Mouse (Mus musculus) liver, embryonic 13.5 days (tissue): Measurements from ENCODE around the gene Caskin2. TPM values are rescaled to one million over a fixed set of nuclear protein-coding genes. Genes with fewer than 3 reads are reported as not detected.

Experiments used
- ATAC-seq: fragments of 200-750 bp; cut with Nextera tagmentation; 2 replicates; pipeline ENCODE4 v1.8.0; 2017; ENCODE audit warnings: low read depth, mild to moderate bottlenecking, moderate number of reproducible peaks, moderate library complexity
- DNase-seq: peaks from one replicate; pipeline ENCODE4 v3.0.0; 2022
- H3K27ac ChIP-seq: fragments of 300-500 bp; sonication (generic); 2 replicates; pipeline ENCODE4 v1.5.1; 2015; ENCODE audit warnings: moderate library complexity, mild to moderate bottlenecking, inconsistent platforms
- H3K27me3 ChIP-seq: fragments of 300-500 bp; sonication (generic); 2 replicates; pipeline ENCODE4 v1.6.1; 2015; ENCODE audit warnings: mild to moderate bottlenecking, inconsistent platforms
- H3K36me3 ChIP-seq: fragments of 300-500 bp; sonication (generic); 2 replicates; pipeline ENCODE4 v1.6.1; 2015; ENCODE audit warnings: mild to moderate bottlenecking, inconsistent platforms
- H3K4me1 ChIP-seq: fragments of 300-500 bp; sonication (generic); replicated peaks from 2 replicates; pipeline ENCODE4 v1.6.1; 2015; ENCODE audit warnings: inconsistent platforms
- H3K4me2 ChIP-seq: fragments of 300-500 bp; sonication (generic); 2 replicates; pipeline ENCODE4 v1.6.1; 2015; ENCODE audit warnings: inconsistent platforms, mild to moderate bottlenecking, moderate library complexity
- H3K4me3 ChIP-seq: fragments of 300-500 bp; sonication (generic); replicated peaks from 2 replicates; pipeline ENCODE4 v1.5.1; 2015; ENCODE audit warnings: mild to moderate bottlenecking, inconsistent platforms
- H3K9ac ChIP-seq: fragments of 300-500 bp; sonication (generic); 2 replicates; pipeline ENCODE4 v1.6.1; 2015; ENCODE audit warnings: mild to moderate bottlenecking, inconsistent platforms
- H3K9me3 ChIP-seq: fragments of 300-500 bp; sonication (generic); replicated peaks from 2 replicates; pipeline ENCODE4 v1.6.1; 2016; ENCODE audit warnings: inconsistent platforms
- WGBS: fragments of 180-500 bp; shearing (Covaris S2); methylation state at CpG from one replicate; pipeline ENCODE4 v1.1.7; 2015; ENCODE audit not compliant: insufficient replicate concordance; 5-methylcytosine and 5-hydroxymethylcytosine counted together
- polyA plus RNA-seq: library from polyadenylated mRNA; unstranded; fragments of >200 nt; fragmentation: Nextera tagmentation; extraction: Ambion mirVana; gene quantifications from 2 replicates; pipeline ENCODE4 v1.2.1, GENCODE M21; 2015

The Caskin2 gene
- polyA plus RNA-seq, 1 experiment from 2014 or later: 5.7 TPM

DNA sequence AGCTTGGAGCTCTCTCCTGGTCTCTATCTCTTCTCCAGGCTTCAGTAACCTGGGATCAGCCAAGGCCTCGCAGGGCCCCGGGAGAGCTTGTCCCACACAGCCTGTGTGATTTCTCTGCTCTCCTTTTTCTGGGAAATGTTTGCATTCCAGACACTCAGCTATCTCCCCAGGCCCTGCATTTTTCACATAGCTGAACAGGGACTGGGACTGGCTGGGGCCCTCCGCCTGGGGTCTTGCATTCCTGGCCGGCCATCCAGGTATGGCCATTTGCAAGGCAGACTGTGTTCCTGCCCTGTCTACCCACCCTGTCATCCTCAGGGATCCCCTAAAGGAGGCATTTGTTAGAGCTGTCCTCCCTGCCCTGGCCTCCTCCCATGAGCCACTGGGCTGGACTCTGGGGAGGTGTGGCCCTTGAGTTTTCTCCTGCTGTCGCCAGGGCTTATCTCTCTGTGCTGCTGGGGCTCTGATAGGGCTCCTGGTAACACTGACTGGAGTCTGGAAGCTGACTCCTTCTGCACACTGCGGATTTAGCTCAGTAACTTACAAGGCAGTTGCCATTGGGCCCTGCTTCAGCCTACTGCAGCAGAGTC is 28.6 kb upstream of the Caskin2 start:
- DNase-seq (peak; percentile 85), ATAC-seq (peak; percentile 97)
- H3K4me1 ChIP-seq: peaks cover 67% of the 10 kb centered on the region
- peak overlapping the region; percentile 32; the same call in 1 of the 2 replicates for H3K4me3 ChIP-seq
- WGBS: 22% methylated on average over 6 of the region's 6 CpGs
- 0 out of 2 replicates have a peak, but pooled peaks cover 5% of the 10 kb centered on the region for H3K9me3 ChIP-seq
- peak overlapping the region; percentile 62 for H3K4me2 ChIP-seq
- peak overlapping the region; percentile 89 for H3K27ac ChIP-seq
- H3K27me3 ChIP-seq: no peaks in the 10 kb centered on the region
- H3K36me3 ChIP-seq: peaks cover 31% of the 10 kb centered on the region
- peak overlapping the region; percentile 57 for H3K9ac ChIP-seq

DNA sequence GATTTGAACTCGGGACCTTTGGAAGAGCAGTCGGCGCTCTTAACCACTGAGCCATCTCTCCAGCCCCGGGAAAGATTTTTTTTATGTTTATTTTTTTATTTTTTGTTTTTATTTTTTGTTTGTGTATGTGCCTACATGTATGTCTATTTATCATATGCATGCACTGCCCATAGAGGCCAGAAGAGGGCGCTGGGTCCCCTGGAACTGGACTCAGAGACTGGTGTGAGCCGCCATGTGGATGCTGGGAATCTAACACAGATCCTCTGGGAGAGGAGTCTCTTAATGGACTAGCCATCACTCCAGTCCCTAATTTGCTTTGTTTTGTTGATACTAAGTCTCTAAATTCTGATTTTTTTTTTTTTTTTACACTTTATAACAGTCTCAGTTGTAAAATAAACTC is 27.6 kb upstream of the Caskin2 start:
- ATAC-seq: no peak
- Histone ChIP-seq H3K27ac (peak overlapping the region; percentile 89; the same call in 1 of the 2 replicates), H3K4me3 (no peak overlapping the region)

DNA sequence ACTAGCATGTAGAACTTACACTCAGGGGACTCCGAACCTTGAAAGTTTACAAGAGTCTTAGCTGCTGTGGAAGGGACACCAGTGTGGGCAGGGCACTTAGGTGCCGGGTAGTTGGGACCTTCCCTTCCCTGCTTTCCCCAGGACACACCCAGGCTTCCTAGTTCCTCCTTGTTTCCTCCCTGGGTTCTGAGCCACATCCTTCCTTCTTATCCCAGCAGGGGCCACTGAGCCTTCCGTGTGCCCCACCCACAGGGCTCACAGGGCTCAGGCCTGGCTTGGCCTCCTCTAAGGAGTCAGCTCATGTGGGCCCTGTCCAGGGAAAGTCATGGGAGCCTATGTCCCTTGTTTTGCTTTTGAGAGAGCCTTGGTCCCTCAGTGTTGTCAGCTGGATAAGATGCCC is 26.3 kb upstream of the Caskin2 start:
- no peak overlapping the region for H3K4me2 ChIP-seq
- no peak overlapping the region for H3K27ac ChIP-seq

More for the DNA sequence above, 27.6 kb upstream of the Caskin2 start:
- WGBS: 77% methylated on average over 6 of the region's 6 CpGs
- DNase-seq: no peak
- Histone ChIP-seq H3K9me3 (0 out of 2 replicates have a peak, but pooled peaks cover 5% of the 10 kb centered on the region), H3K9ac (no peak overlapping the region), H3K4me2 (no peak overlapping the region), H3K4me1 (peaks cover 74% of the 10 kb centered on the region), H3K27me3 (no peaks in the 10 kb centered on the region), H3K36me3 (peaks cover 23% of the 10 kb centered on the region)

DNA sequence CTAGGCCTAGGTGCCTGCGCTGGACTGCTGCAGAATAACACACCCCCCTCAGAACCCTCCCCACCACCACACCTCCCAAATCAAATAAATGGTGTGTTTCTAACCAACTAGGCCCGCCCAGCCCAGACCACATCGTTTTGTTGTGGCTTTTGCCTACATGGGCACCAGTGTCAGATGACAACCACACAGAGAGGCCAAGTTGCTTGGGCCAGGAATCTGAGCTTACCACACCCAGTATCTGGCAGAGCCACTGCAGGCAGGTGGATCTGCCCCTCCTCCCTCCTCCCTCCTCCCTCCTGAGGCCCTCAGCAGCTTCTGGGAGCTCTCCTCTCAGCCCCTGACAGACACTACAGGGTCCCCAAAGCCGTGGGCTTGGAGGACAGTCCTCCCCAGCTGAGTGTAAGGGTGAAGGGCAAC is 25.5 kb upstream of the Caskin2 start:
- H3K9me3 ChIP-seq: no peaks in the 10 kb centered on the region
- H3K9ac ChIP-seq: peak overlapping the region; percentile 33; the same call in 1 of the 2 replicates
- H3K27ac ChIP-seq: no peak overlapping the region
- 19% methylated on average over 4 of the region's 4 CpGs for WGBS
- no peaks in the 10 kb centered on the region for H3K27me3 ChIP-seq
- H3K36me3 ChIP-seq: peaks cover 2% of the 10 kb centered on the region
- 0 out of 2 replicates have a peak, but pooled peaks have one; percentile 15 for ATAC-seq
- no peak overlapping the region for H3K4me2 ChIP-seq
- peaks cover 78% of the 10 kb centered on the region for H3K4me1 ChIP-seq
- H3K4me3 ChIP-seq: no peak overlapping the region
- DNase-seq: peak; percentile 46

More for the DNA sequence above, 26.3 kb upstream of the Caskin2 start:
- Histone ChIP-seq H3K9ac (no peak overlapping the region), H3K4me1 (peaks cover 75% of the 10 kb centered on the region), H3K9me3 (no peaks in the 10 kb centered on the region), H3K36me3 (peaks cover 10% of the 10 kb centered on the region), H3K4me3 (no peak overlapping the region), H3K27me3 (no peaks in the 10 kb centered on the region)
- ATAC-seq (no peak), DNase-seq (no peak)
- WGBS: 57% methylated on average over 3 of the region's 3 CpGs

DNA sequence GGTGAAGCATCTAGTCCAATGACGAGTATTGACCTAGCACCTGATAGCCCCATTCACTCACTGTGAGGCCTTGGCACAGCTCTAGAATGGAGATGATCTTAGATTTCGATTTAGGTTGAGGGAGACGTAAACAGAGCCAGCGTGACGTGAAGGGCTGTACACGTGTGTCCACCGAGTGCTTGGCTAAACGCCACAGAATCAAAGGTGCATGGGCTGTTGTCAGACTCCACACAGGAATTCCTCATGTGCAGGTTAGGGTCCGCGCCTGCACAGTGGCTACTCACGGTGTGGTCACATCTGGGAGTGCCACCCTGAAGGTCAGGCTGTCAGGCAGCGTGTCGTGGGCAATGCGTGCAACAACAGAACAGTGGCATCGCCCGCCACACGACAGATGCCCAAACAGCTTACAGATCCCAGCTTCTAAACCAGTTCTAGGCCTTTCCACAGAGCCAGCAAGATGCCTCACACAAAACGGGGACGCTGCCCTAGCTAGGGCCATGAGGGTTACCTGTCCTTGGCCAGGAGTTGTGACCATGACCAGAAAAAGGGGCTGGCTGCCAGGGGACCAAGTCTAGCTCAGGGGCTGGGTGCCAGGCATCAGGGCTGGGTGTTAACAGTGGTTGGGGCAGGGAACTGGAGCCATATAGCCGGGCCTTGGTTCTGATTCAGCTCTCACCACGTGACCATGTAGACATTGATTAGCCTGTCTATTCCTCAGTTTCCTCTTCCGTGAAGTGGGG is 24.3 kb upstream of the Caskin2 start:
- Histone ChIP-seq H3K9me3 (no peaks in the 10 kb centered on the region), H3K27ac (no peak overlapping the region), H3K4me1 (peaks cover 78% of the 10 kb centered on the region), H3K4me2 (no peak overlapping the region), H3K36me3 (no peaks in the 10 kb centered on the region; the same call in 1 of the 2 replicates), H3K9ac (no peak overlapping the region), H3K27me3 (no peaks in the 10 kb centered on the region), H3K4me3 (no peak overlapping the region)
- ATAC-seq (no peak), DNase-seq (no peak)
- 87% methylated on average over 22 of the region's 22 CpGs for WGBS

DNA sequence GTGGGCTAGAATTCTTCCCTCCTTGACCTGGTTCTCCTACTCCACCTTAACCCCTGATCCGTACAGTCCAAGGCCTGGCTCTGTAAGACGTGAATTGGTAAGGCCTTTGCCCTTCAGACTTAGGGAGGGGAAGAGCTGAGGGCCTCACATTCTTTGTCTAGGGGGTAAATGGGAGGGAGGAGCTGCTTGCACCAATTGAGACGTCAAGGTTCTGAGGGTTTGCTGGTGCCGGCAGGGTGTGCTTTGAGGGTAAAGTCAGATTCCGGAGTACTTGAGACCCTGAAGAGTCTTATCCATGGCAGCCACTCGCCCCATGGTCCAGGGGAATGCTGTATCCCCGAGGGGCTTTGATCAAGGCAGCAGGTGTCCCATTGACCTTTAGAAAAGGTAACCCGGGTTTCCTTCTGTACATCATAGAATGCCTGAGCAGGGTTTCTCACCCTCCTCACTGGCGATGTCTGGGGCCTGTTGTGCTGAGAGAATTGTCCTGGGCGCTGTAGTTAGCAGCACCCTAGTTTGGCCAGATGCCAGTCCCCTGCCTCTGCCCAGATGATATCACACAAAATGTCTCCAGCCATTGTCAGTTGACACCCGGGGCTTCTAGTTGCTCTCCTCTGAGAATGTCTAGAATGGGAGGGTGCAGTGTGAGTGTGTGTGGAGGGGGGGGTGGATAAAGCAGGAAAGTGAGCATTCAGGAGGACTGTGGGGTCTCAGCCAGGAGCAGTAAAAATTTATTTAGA is 23.4 kb upstream of the Caskin2 start:
- WGBS: 65% methylated on average over 11 of the region's 11 CpGs
- H3K4me2 ChIP-seq: no peak overlapping the region
- H3K36me3 ChIP-seq: no peaks in the 10 kb centered on the region; the same call in 1 of the 2 replicates
- no peak for DNase-seq
- H3K9me3 ChIP-seq: no peaks in the 10 kb centered on the region
- no peak overlapping the region for H3K9ac ChIP-seq
- ATAC-seq: no peak
- no peaks in the 10 kb centered on the region for H3K27me3 ChIP-seq
- peaks cover 78% of the 10 kb centered on the region for H3K4me1 ChIP-seq
- no peak overlapping the region for H3K27ac ChIP-seq
- no peak overlapping the region for H3K4me3 ChIP-seq

DNA sequence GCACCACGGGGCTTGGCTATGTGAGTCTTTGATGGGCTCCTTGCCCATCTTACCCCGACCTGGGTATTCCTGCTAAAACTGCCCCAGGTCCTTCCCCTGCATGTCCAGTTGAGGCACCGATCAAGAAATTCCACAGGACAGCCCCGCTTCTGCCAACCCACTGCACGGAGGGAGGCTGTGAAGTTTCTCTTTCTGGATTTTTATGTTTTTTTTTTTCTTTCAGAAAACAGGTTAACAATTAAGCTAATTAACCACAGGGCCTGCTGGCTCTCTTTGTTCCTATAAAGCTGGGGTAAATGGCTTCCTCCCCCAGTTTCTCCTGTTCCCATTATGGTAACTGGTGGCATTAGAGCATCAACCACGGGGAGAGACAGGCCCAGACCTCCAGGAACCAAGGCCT is 20.6 kb upstream of the Caskin2 start:
- no peaks in the 10 kb centered on the region for H3K9me3 ChIP-seq
- H3K9ac ChIP-seq: peak overlapping the region; percentile 47; the same call in 1 of the 2 replicates
- H3K27me3 ChIP-seq: no peaks in the 10 kb centered on the region
- H3K4me2 ChIP-seq: no peak overlapping the region
- H3K27ac ChIP-seq: peak overlapping the region; percentile 80; the same call in 1 of the 2 replicates
- DNase-seq (no peak), ATAC-seq (no peak)
- peaks cover 82% of the 10 kb centered on the region for H3K4me1 ChIP-seq
- no peak overlapping the region for H3K4me3 ChIP-seq
- no peaks in the 10 kb centered on the region; the same call in 1 of the 2 replicates for H3K36me3 ChIP-seq
- WGBS: 72% methylated on average over 6 of the region's 6 CpGs

DNA sequence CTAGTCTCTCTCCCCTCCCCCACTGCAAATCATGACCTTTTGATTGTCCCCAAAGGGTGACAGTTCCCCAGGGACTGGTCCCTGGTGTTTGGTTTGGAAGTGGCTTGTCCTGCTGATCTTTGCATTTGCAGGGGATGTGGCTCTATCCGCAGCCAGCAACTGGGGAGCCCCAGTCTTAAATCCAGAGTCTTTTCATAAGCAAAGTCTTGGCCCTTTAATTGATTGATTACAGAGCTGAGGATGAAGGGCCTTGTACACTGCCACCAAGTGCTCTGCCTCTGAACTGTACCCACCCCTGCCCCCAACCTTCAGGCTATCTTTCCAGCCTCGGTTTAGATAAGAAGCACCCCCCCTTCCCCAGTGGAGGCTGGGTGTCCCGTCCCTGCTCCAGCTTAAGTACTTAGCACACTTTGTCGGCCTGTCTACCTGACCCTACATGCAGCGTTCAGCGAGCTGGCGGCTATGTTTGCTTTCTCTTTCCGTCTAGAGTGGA is 19.6 kb upstream of the Caskin2 start:
- no peaks in the 10 kb centered on the region for H3K9me3 ChIP-seq
- H3K36me3 ChIP-seq: no peaks in the 10 kb centered on the region; the same call in 1 of the 2 replicates
- peaks cover 80% of the 10 kb centered on the region for H3K4me1 ChIP-seq
- ATAC-seq (peak; percentile 44), DNase-seq (no peak)
- no peaks in the 10 kb centered on the region for H3K27me3 ChIP-seq
- peak overlapping the region; percentile 55 for H3K4me2 ChIP-seq
- peak overlapping the region; percentile 80 for H3K27ac ChIP-seq
- 24% methylated on average over 8 of the region's 8 CpGs for WGBS
- 0 out of 2 replicates have a peak overlapping the region, but pooled peaks have one; percentile 41 for H3K9ac ChIP-seq
- H3K4me3 ChIP-seq: no peak overlapping the region

DNA sequence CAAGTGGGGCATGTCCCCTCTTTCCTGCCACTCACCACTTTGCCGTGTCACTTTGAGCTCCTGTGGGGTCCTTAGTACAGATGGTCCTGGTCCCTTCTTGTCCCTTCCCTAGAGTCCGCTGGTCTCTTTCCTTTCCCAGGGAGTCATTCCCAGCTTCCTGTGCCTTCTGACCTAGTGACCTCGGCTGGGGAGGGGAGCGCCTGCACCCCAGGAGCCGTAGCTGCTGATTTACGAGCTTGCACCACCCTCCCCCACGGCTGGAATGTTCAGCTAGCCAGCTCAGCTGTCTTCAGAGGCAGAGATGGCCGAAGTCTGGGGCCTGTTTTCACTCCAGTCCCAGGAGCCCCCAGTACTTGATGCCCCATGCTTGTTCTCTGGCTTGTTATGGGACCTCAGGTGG is 19.1 kb upstream of the Caskin2 start:
- peak; percentile 40; the same call in 1 of the 2 replicates for ATAC-seq

DNA sequence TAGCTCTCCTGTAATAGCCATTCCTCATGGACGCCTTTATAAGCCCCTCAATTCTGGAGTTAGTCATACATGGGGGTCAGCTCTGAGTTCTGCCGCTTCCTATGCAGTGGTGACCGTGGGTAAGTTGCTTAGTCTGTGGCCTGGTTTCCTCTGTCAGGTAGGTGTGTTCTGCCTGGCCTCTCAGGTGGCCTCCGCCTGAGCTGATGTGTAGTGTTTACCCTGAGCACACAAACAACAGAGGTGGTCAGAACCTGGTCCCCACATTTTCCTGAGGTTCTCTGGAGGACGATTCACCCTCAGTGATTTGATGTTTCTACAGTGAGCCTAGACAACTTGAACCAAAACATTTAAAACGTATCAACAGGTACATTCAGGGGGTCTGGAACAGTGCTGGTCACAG is 18.6 kb upstream of the Caskin2 start:
- ATAC-seq (0 out of 2 replicates have a peak, but pooled peaks have one; percentile 30), DNase-seq (no peak)
- H3K36me3 ChIP-seq: no peaks in the 10 kb centered on the region; the same call in 1 of the 2 replicates
- H3K27ac ChIP-seq: peak overlapping the region; percentile 80
- no peaks in the 10 kb centered on the region for H3K9me3 ChIP-seq
- 63% methylated on average over 6 of the region's 6 CpGs for WGBS
- H3K4me3 ChIP-seq: peak overlapping the region; percentile 28; the same call in 1 of the 2 replicates
- no peaks in the 10 kb centered on the region for H3K27me3 ChIP-seq
- H3K9ac ChIP-seq: peak overlapping the region; percentile 53
- H3K4me1 ChIP-seq: peaks cover 81% of the 10 kb centered on the region
- H3K4me2 ChIP-seq: peak overlapping the region; percentile 55

More for the DNA sequence above, 19.1 kb upstream of the Caskin2 start:
- no peaks in the 10 kb centered on the region for H3K9me3 ChIP-seq
- peak overlapping the region; percentile 55 for H3K4me2 ChIP-seq
- H3K36me3 ChIP-seq: no peaks in the 10 kb centered on the region; the same call in 1 of the 2 replicates
- H3K9ac ChIP-seq: peak overlapping the region; percentile 53
- DNase-seq: no peak
- H3K27me3 ChIP-seq: no peaks in the 10 kb centered on the region
- peak overlapping the region; percentile 80 for H3K27ac ChIP-seq
- 48% methylated on average over 8 of the region's 8 CpGs for WGBS
- H3K4me1 ChIP-seq: peaks cover 78% of the 10 kb centered on the region
- H3K4me3 ChIP-seq: 0 out of 2 replicates have a peak overlapping the region, but pooled peaks have one; percentile 28
